Mouse (Mus musculus) left cerebral cortex, postnatal 25 days (tissue): ENCODE results near the gene Cdk5rap3. TPM values are rescaled to one million over a fixed set of nuclear protein-coding genes. Genes with fewer than 3 reads are reported as not detected.

ENCODE experiments used
- DNase-seq, 2 experiments: peaks; one replicate each; pipeline ENCODE4 v3.0.0; 2022; ENCODE audit warnings: low spot score in 2 of 2, mixed read lengths in 1 of 2
- intact Hi-C: fragments of 180-260 bp; cut with DNase I; formaldehyde crosslinking; loops from one replicate; pipeline ENCODE4 v1.15.1; 2025
- total RNA-seq, 2 experiments: library from RNA; stranded (reverse); gene quantifications; 2 replicates each; pipeline ENCODE4 v1.2.3; 2021

Cdk5rap3 gene
- total RNA-seq, 2 experiments from 2014 or later = 28.1 to 32.3 TPM

GRCm38 (mm10) chr11:96935872-96936650 is 19.8 kb upstream of the Cdk5rap3 start:
- intact Hi-C loops = no loop called here
- no peak for DNase-seq

- intact Hi-C loops = no loop called here
- DNase-seq = peak; percentile 39 to 47
Observed at GRCm38 (mm10) chr11:96934921-96935356, 18.6 kb upstream of the Cdk5rap3 start.

- intact Hi-C loops = no loop called here
- DNase-seq = no peak
Observed at GRCm38 (mm10) chr11:96933562-96934276, 17.4 kb upstream of the Cdk5rap3 start.

GRCm38 (mm10) chr11:96931327-96932062 is 15.2 kb upstream of the Cdk5rap3 start:
- intact Hi-C loops = no loop called here
- no peak for DNase-seq

- DNase-seq = no peak
- intact Hi-C loops = no loop called here
Observed at GRCm38 (mm10) chr11:96929766-96930331, 13.6 kb upstream of the Cdk5rap3 start.

- intact Hi-C loops = no loop called here
- no peak for DNase-seq
Observed at GRCm38 (mm10) chr11:96929096-96929765, 12.9 kb upstream of the Cdk5rap3 start.

GRCm38 (mm10) chr11:96928691-96929090 is 12.4 kb upstream of the Cdk5rap3 start:
- DNase-seq = no peak
- intact Hi-C loops = no loop called here

GRCm38 (mm10) chr11:96928088-96928487 is 11.8 kb upstream of the Cdk5rap3 start, which contains the start of gene Prr15l:
Prr15l (plus strand) TSS chr11:96928104.
- intact Hi-C loops = no loop called here

GRCm38 (mm10) chr11:96926587-96926986 is 10.3 kb upstream of the Cdk5rap3 start:
- DNase-seq = no peak
- intact Hi-C loops = no loop called here

More at GRCm38 (mm10) chr11:96928088-96928487, 11.8 kb upstream of the Cdk5rap3 start, which contains the start of gene Prr15l:
- no peak for DNase-seq

- intact Hi-C loops = no loop called here
- no peak for DNase-seq
Observed at GRCm38 (mm10) chr11:96925469-96926148, 9.3 kb upstream of the Cdk5rap3 start.

GRCm38 (mm10) chr11:96924861-96925260 is 8.6 kb upstream of the Cdk5rap3 start:
- intact Hi-C loops = no loop called here
- DNase-seq = no peak

- no peak for DNase-seq
- intact Hi-C loops = loop anchor here (5.0 kb wide), 3 partner anchors 58 to 132 kb away; partner anchors contain the start of gene Cbx1
Observed at GRCm38 (mm10) chr11:96919003-96919402, 2.7 kb upstream of the Cdk5rap3 start.

- no peak for DNase-seq
- intact Hi-C loops = loop anchor here (5.0 kb wide), 3 partner anchors 60 to 130 kb away; partner anchors contain the start of gene Cbx1
Observed at GRCm38 (mm10) chr11:96917415-96917814, 1.1 kb upstream of the Cdk5rap3 start.

GRCm38 (mm10) chr11:96916885-96917396 is 645 bp upstream of the Cdk5rap3 start:
- no peak for DNase-seq
- intact Hi-C loops = loop anchor here (1.0 to 5.0 kb wide), 4 partner anchors 46 to 130 kb away; partner anchors contain the start of gene Cbx1

- intact Hi-C loops = no loop called here
- DNase-seq = no peak
Observed at GRCm38 (mm10) chr11:96912682-96913081, 3.6 kb downstream of the Cdk5rap3 start.

GRCm38 (mm10) chr11:96910003-96910402 is 6.3 kb downstream of the Cdk5rap3 start:
- peak; percentile 85 to 89 for DNase-seq
- intact Hi-C loops = loop anchor here (1.0 kb wide), 1 partner anchor 43 kb away; no protein-coding TSS in a partner anchor

GRCm38 (mm10) chr11:96908594-96908993 is 7.7 kb downstream of the Cdk5rap3 start:
- intact Hi-C loops = no loop called here
- no peak for DNase-seq
